In the genomic region with DNA sequence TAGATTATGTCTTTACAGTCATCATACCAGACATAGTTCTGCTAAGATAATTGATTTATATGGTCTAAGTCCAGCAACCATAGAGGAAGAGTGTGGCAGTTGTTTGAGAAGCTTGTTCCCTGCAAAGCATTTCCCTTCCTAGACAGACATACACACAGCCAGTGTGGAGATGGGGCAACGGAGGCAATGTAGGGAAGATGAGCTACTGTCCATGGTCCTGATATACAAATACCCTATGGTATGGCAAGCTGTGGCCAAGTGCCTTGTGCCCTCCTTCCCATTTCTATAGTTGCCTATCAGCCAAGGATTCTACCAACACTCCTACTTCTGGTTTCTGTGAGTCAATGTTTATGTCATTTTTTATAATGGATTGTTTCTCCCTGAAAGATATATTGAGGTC, we compare ENCODE assay signal across 19 mouse cellular contexts.
DNase-seq lines count a peak whose midpoint lies in the region; ATAC-seq lines count a peak whose summit lies in the region.
"Had no signal": no experiment of that assay in that cellular context is flagged by ENCODE, and none has a peak within 500 bp of the region (broad histone marks: within the 10 kb centered on the region; RNA-seq: fewer than 3 reads in every experiment).

No protein-coding gene starts in this region.

- H3K27ac ChIP-seq in liver, embryonic 12.5 days = no peak overlapping the region
- H3K27ac ChIP-seq: embryonic facial prominence, embryonic 13.5 days; forebrain, embryonic 12.5 days; hindbrain, embryonic 13.5 days; liver, embryonic 14.5 days; midbrain, embryonic 12.5 days had no signal

- H3K9ac ChIP-seq in liver, embryonic 12.5 days = no peak overlapping the region
- H3K9ac ChIP-seq: embryonic facial prominence, embryonic 13.5 days; forebrain, embryonic 12.5 days; hindbrain, embryonic 13.5 days; liver, embryonic 14.5 days; midbrain, embryonic 12.5 days had no signal

- no peaks in the 10 kb centered on the region for H3K4me1 ChIP-seq in liver, embryonic 12.5 days
- H3K4me1 ChIP-seq: embryonic facial prominence, embryonic 13.5 days; forebrain, embryonic 12.5 days; hindbrain, embryonic 13.5 days; midbrain, embryonic 12.5 days had no signal

- no peaks in the 10 kb centered on the region for H3K27me3 ChIP-seq in liver, embryonic 12.5 days (replicated peaks)
- H3K27me3 ChIP-seq: embryonic facial prominence, embryonic 13.5 days; forebrain, embryonic 12.5 days; hindbrain, embryonic 13.5 days; midbrain, embryonic 12.5 days had no signal

- no peaks in the 10 kb centered on the region for H3K9me3 ChIP-seq in liver, embryonic 12.5 days (replicated peaks)
- H3K9me3 ChIP-seq: embryonic facial prominence, embryonic 13.5 days; forebrain, embryonic 12.5 days; hindbrain, embryonic 13.5 days; midbrain, embryonic 12.5 days had no signal

- 11% methylated on average over 1 of the region's 1 CpGs for WGBS in liver, embryonic 12.5 days (ENCODE audit: insufficient replicate concordance)

- no peaks in the 10 kb centered on the region for H3K36me3 ChIP-seq in liver, embryonic 12.5 days
- H3K36me3 ChIP-seq: embryonic facial prominence, embryonic 13.5 days; forebrain, embryonic 12.5 days; hindbrain, embryonic 13.5 days; midbrain, embryonic 12.5 days had no signal

- no peak overlapping the region for H3K4me3 ChIP-seq in liver, embryonic 12.5 days
- H3K4me3 ChIP-seq: embryonic facial prominence, embryonic 13.5 days; forebrain, embryonic 12.5 days; hindbrain, embryonic 13.5 days; midbrain, embryonic 12.5 days had no signal

- H3K4me2 ChIP-seq in liver, embryonic 12.5 days = no peak overlapping the region
- H3K4me2 ChIP-seq: embryonic facial prominence, embryonic 13.5 days; forebrain, embryonic 12.5 days; hindbrain, embryonic 13.5 days; midbrain, embryonic 12.5 days had no signal

- no peak for ATAC-seq in liver, embryonic 12.5 days
- ATAC-seq: intestine, postnatal 0 days had no signal

- DNase-seq in liver = peak; percentile 2
- peak; percentile 17 for DNase-seq in R1 (ENCODE audit: low read depth, low spot score)
- peak; percentile 19 for DNase-seq in embryo, embryonic 11.5 days (ENCODE audit: low read depth, low spot score)
- DNase-seq in retina, embryonic 14.5 days (ENCODE audit: low spot score) = peak; percentile 36
- no peak for DNase-seq in frontal cortex, postnatal 25 days (ENCODE audit: low spot score in 2 of 2)
- no peak for DNase-seq in urinary bladder, adult 2 months (ENCODE audit: low spot score)
- no peak for DNase-seq in spleen, postnatal 36 days (ENCODE audit: low spot score in 2 of 2)
- DNase-seq: cerebellum, adult 2 months; kidney, postnatal 14 days; lung, postnatal 14 days; right cerebral cortex, postnatal 4 days; thymus, adult 2 months had no signal

Comparison
In these comparisons a context has a peak if more than half of its experiments do, and no peak if none do; other contexts are left out.
1. DNase-seq: peak in liver (single experiment), R1 (single experiment), embryo, embryonic 11.5 days (single experiment) and retina, embryonic 14.5 days (single experiment); none in frontal cortex, postnatal 25 days (0 of 2), urinary bladder, adult 2 months (single experiment) and spleen, postnatal 36 days (0 of 2).